In the genomic region with DNA sequence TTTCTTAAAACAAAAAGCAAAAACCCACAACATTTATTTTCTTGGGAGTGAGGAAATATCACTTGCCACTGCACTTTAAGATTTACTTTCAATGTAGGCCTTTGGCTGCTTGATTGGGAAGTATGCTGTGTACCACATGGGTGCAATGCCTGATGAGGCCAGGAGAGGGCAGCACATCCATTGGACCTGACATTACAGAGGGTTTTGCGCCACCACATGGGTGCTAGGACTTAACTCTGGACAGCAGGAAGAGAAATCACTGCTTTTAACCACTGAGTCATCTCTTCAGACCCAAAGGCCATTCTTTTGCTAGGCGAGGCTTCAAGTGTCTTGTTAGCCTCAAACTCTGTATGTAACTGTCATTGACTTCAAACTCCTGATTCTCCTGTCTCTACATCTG, we compare ENCODE assay signal across 8 mouse cellular contexts. TPM values are rescaled to one million over a fixed set of nuclear protein-coding genes. Genes with fewer than 3 reads are reported as not detected.
DNase-seq lines count a peak whose midpoint lies in the region; ATAC-seq and TF ChIP-seq lines count a peak whose summit lies in the region.

No protein-coding gene starts in this region.

- H3K4me3 ChIP-seq in midbrain, embryonic 14.5 days (replicated peaks; ENCODE audit: low read depth, low read length) = no peak overlapping the region
- no peak overlapping the region for H3K4me3 ChIP-seq in midbrain, embryonic 15.5 days
- no peak overlapping the region for H3K4me3 ChIP-seq in lung, adult 2 months (replicated peaks; ENCODE audit: extremely low read depth, low read depth, low read length)
- H3K4me3 ChIP-seq in stomach, postnatal 0 days (ENCODE audit: low read depth, low read length) = no peak overlapping the region

- ATAC-seq in midbrain, embryonic 14.5 days (ENCODE audit: low FRiP score, low TSS enrichment) = no peak
- ATAC-seq in midbrain, embryonic 15.5 days (replicated peaks) = no peak
- 0 out of 2 replicates have a peak, but pooled peaks have one; percentile 61 for ATAC-seq in stomach, postnatal 0 days (ENCODE audit: low FRiP score, low TSS enrichment)
- ATAC-seq in inflammation-experienced regulatory T-cells, adult 6 months = no peak

- peak; percentile 88 for TF ChIP-seq CTCF in lung, adult 2 months (IDR thresholded peaks at IDR 0.05; ENCODE audit: insufficient read depth, low read length)
- peak; percentile 83 for TF ChIP-seq CTCF in stomach, postnatal 0 days (IDR thresholded peaks at IDR 0.05; ENCODE audit: low read depth)

- H3K4me2 ChIP-seq in midbrain, embryonic 14.5 days (ENCODE audit: low read length) = no peak overlapping the region
- no peak overlapping the region for H3K4me2 ChIP-seq in midbrain, embryonic 15.5 days
- no peak overlapping the region for H3K4me2 ChIP-seq in stomach, postnatal 0 days (replicated peaks; ENCODE audit: low read depth)

- no peak for TF ChIP-seq EP300 in stomach, postnatal 0 days (optimal IDR thresholded peaks at IDR 0.05)

- DNase-seq in adrenal gland, adult (ENCODE audit: inconsistent age in 2 of 2, low spot score in 1 of 2) = peak; percentile 52 to 73
- no peak for DNase-seq in adrenal gland, adult 8-10 months
- DNase-seq in midbrain, embryonic 14.5 days = peak; percentile 36
- peak; percentile 74 for DNase-seq in embryo, embryonic 10 days (ENCODE audit: low spot score)
- peak; percentile 51 for DNase-seq in lung, adult 2 months
- peak; percentile 73 for DNase-seq in stomach, postnatal 0 days (ENCODE audit: low spot score)

- no peak overlapping the region for H3K9ac ChIP-seq in midbrain, embryonic 14.5 days (replicated peaks; ENCODE audit: low read length)
- no peak overlapping the region for H3K9ac ChIP-seq in midbrain, embryonic 15.5 days
- no peak overlapping the region for H3K9ac ChIP-seq in stomach, postnatal 0 days (ENCODE audit: low read length)

- H3K4me1 ChIP-seq in midbrain, embryonic 14.5 days (ENCODE audit: control insufficient read depth, insufficient read depth, low read length) = no peaks in the 10 kb centered on the region
- H3K4me1 ChIP-seq in midbrain, embryonic 15.5 days = no peaks in the 10 kb centered on the region
- H3K4me1 ChIP-seq in lung, adult 2 months (ENCODE audit: control insufficient read depth, insufficient read depth, low read length) = no peaks in the 10 kb centered on the region
- no peaks in the 10 kb centered on the region for H3K4me1 ChIP-seq in stomach, postnatal 0 days (replicated peaks; ENCODE audit: control insufficient read depth, insufficient read depth)

- no peak for TF ChIP-seq POLR2A in lung, adult 2 months (IDR thresholded peaks at IDR 0.05; ENCODE audit: borderline replicate concordance, extremely low read depth, low read depth, low read length)

- no peak overlapping the region for H3K27ac ChIP-seq in midbrain, embryonic 14.5 days (replicated peaks; ENCODE audit: low read depth, low read length)
- H3K27ac ChIP-seq in midbrain, embryonic 15.5 days = no peak overlapping the region
- no peak overlapping the region for H3K27ac ChIP-seq in stomach, postnatal 0 days (replicated peaks)

- H3K9me3 ChIP-seq in midbrain, embryonic 14.5 days (ENCODE audit: control insufficient read depth, low read length) = no peaks in the 10 kb centered on the region
- H3K9me3 ChIP-seq in midbrain, embryonic 15.5 days = no peaks in the 10 kb centered on the region
- no peaks in the 10 kb centered on the region for H3K9me3 ChIP-seq in stomach, postnatal 0 days (ENCODE audit: control insufficient read depth, low read length)

- WGBS in midbrain, embryonic 14.5 days = 65% methylated on average over 2 of the region's 2 CpGs
- 49% methylated on average over 2 of the region's 2 CpGs for WGBS in midbrain, embryonic 15.5 days
- WGBS in lung, adult 2 months = 65% methylated on average over 2 of the region's 2 CpGs
- WGBS in stomach, postnatal 0 days = 56% methylated on average over 2 of the region's 2 CpGs

- H3K27me3 ChIP-seq in midbrain, embryonic 14.5 days (ENCODE audit: control insufficient read depth, insufficient read depth, low read length) = no peaks in the 10 kb centered on the region
- H3K27me3 ChIP-seq in midbrain, embryonic 15.5 days (replicated peaks) = no peaks in the 10 kb centered on the region
- H3K27me3 ChIP-seq in stomach, postnatal 0 days (ENCODE audit: control insufficient read depth, insufficient read depth, low read length) = no peaks in the 10 kb centered on the region

- no peaks in the 10 kb centered on the region for H3K36me3 ChIP-seq in midbrain, embryonic 14.5 days (ENCODE audit: control insufficient read depth, insufficient read depth, low read length)
- no peaks in the 10 kb centered on the region for H3K36me3 ChIP-seq in midbrain, embryonic 15.5 days (replicated peaks)
- no peaks in the 10 kb centered on the region for H3K36me3 ChIP-seq in stomach, postnatal 0 days (ENCODE audit: control insufficient read depth, insufficient read depth, low read length)

RNA-seq across cellular contexts. Expression of a gene that starts 23.8 kb away (rescaled TPM):
- 100 to 1,000 TPM in 3 of 4 experiments, 10 to 100 TPM in 1; 93.0 to 156 (median 128) TPM for total RNA-seq in adrenal gland, adult 8-10 months (2022)
- polyA plus RNA-seq in midbrain, embryonic 14.5 days (2014; fragmentation: Nextera tagmentation; extraction: Ambion mirVana) = 256 and 286 TPM in 2 replicates
- polyA plus RNA-seq in midbrain, embryonic 15.5 days (2015; fragmentation: Nextera tagmentation; extraction: Ambion mirVana) = 230 and 239 TPM in 2 replicates
- polyA plus RNA-seq in lung, adult 2 months (2012; rRNA removed) = 66.1 and 69.4 TPM in 2 replicates
- polyA plus RNA-seq in stomach, postnatal 0 days (2015; fragmentation: Nextera tagmentation; extraction: Ambion mirVana) = 35.7 and 37.8 TPM in 2 replicates
- polyA plus RNA-seq in inflammation-experienced regulatory T-cells, adult 6 months (2017; shearing (Covaris generic)) = 10 to 100 TPM; 10.9 to 24.0 (median 19.8) TPM

RNA-seq across cellular contexts. Expression of a gene that starts 48.4 kb away (rescaled TPM):
- 10 to 100 TPM; 11.1 to 19.0 (median 17.0) TPM for total RNA-seq in adrenal gland, adult 8-10 months (2022)
- 24.3 and 27.4 TPM in 2 replicates for polyA plus RNA-seq in midbrain, embryonic 14.5 days (2014; fragmentation: Nextera tagmentation; extraction: Ambion mirVana)
- 34.9 and 38.1 TPM in 2 replicates for polyA plus RNA-seq in midbrain, embryonic 15.5 days (2015; fragmentation: Nextera tagmentation; extraction: Ambion mirVana)
- polyA plus RNA-seq in lung, adult 2 months (2012; rRNA removed) = 34.1 and 42.9 TPM in 2 replicates
- polyA plus RNA-seq in stomach, postnatal 0 days (2015; fragmentation: Nextera tagmentation; extraction: Ambion mirVana) = 7.9 and 8.5 TPM in 2 replicates
- 1 to 10 TPM; 6.0 to 7.1 (median 6.8) TPM for polyA plus RNA-seq in inflammation-experienced regulatory T-cells, adult 6 months (2017; shearing (Covaris generic))
